Mouse (Mus musculus) embryonic facial prominence, embryonic 12.5 days (tissue): ENCODE results near the gene Il17ra. TPM values are rescaled to one million over a fixed set of nuclear protein-coding genes. Genes with fewer than 3 reads are reported as not detected.

Source experiments
- ATAC-seq: fragments of 200-750 bp; cut with Nextera tagmentation; 2 replicates; pipeline ENCODE4 v1.8.0; 2017; ENCODE audit not compliant: insufficient number of reproducible peaks, insufficient read depth, low FRiP score, low TSS enrichment
- H3K27ac ChIP-seq: fragments of 300-500 bp; sonication (generic); 2 replicates; pipeline ENCODE4 v1.5.1; 2016; ENCODE audit warnings: mild to moderate bottlenecking
- H3K27me3 ChIP-seq: fragments of 300-500 bp; sonication (generic); 2 replicates; pipeline ENCODE4 v1.6.1; 2016; ENCODE audit warnings: mild to moderate bottlenecking, moderate library complexity
- H3K36me3 ChIP-seq: fragments of 300-500 bp; sonication (generic); 2 replicates; pipeline ENCODE4 v1.6.1; 2016; ENCODE audit warnings: mild to moderate bottlenecking
- H3K4me1 ChIP-seq: fragments of 300-500 bp; sonication (generic); 2 replicates; pipeline ENCODE4 v1.6.1; 2016
- H3K4me2 ChIP-seq: fragments of 300-500 bp; sonication (generic); replicated peaks from 2 replicates; pipeline ENCODE4 v1.6.1; 2016; ENCODE audit warnings: mild to moderate bottlenecking, moderate library complexity
- H3K4me3 ChIP-seq: fragments of 300-500 bp; sonication (generic); 2 replicates; pipeline ENCODE4 v1.5.1; 2016; ENCODE audit warnings: mild to moderate bottlenecking
- H3K9ac ChIP-seq: fragments of 300-500 bp; sonication (generic); 2 replicates; pipeline ENCODE4 v1.6.1; 2016; ENCODE audit warnings: mild to moderate bottlenecking, moderate library complexity
- H3K9me3 ChIP-seq: fragments of 300-500 bp; sonication (generic); 2 replicates; pipeline ENCODE4 v1.6.1; 2016; ENCODE audit warnings: mild to moderate bottlenecking, moderate library complexity
- WGBS: fragments of 180-500 bp; shearing (Covaris S2); methylation state at CpG from one replicate; pipeline ENCODE4 v1.1.7; 2016; 5-methylcytosine and 5-hydroxymethylcytosine counted together
- polyA plus RNA-seq: library from polyadenylated mRNA; unstranded; fragments of >200 nt; fragmentation: Nextera tagmentation; extraction: Ambion mirVana; gene quantifications from 2 replicates; pipeline ENCODE4 v1.2.1, GENCODE M21; 2016

Gene Il17ra
- polyA plus RNA-seq = 4.1 and 5.6 TPM in 2 replicates

- H3K9ac ChIP-seq = peak within 1 kb of the TSS; percentile 41
- H3K4me1 ChIP-seq = peaks cover 6% of the 10 kb centered on the region
- peak within 1 kb of the TSS; percentile 25; the same call in 1 of the 2 replicates for H3K27ac ChIP-seq
- H3K36me3 ChIP-seq = no peaks in the 10 kb centered on the region
- H3K4me3 ChIP-seq = peak within 1 kb of the TSS; percentile 45
- H3K4me2 ChIP-seq = peak within 1 kb of the TSS; percentile 55
- H3K27me3 ChIP-seq = peaks cover 45% of the 10 kb centered on the region
- WGBS = 1% methylated on average over 90 of the region's 90 CpGs
- ATAC-seq = peak; percentile 83
- no peaks in the 10 kb centered on the region for H3K9me3 ChIP-seq
Measured at GRCm38 (mm10) chr6:120463086-120463871, at the start of gene Il17ra. Gene Il17ra, plus strand, starts transcription at chr6:120463247.

DNA sequence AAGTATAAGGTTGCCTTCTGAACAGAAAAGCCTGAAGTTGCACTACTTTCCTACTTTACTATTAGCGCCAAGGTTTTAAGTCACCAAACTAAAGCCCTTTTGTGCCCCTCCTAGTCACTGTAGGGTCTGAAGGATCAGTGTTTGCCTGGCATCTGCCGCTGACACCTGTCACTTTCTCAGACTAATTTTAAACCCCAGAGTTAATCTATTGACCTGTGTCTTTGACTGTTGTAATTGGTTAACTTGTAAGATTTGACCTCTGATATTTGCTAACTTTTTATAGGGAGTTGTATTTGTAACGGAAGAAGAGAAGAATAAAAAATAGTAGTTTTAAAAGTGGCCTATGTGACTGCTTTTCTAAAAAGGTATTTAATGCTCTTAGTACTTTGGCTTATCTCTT is 24.9 kb upstream of the Il17ra start:
- WGBS = 94% methylated on average over 3 of the region's 3 CpGs

GRCm38 (mm10) chr6:120442171-120442749 is 20.8 kb upstream of the Il17ra start:
- no peaks in the 10 kb centered on the region for H3K4me1 ChIP-seq
- WGBS = 91% methylated on average over 4 of the region's 4 CpGs

More for the DNA sequence above, 24.9 kb upstream of the Il17ra start:
- no peaks in the 10 kb centered on the region for H3K27me3 ChIP-seq
- H3K36me3 ChIP-seq = peaks cover 54% of the 10 kb centered on the region
- no peaks in the 10 kb centered on the region for H3K9me3 ChIP-seq
- H3K9ac ChIP-seq = no peak overlapping the region
- H3K4me3 ChIP-seq = no peak overlapping the region
- no peak overlapping the region for H3K27ac ChIP-seq
- ATAC-seq = no peak
- no peak overlapping the region for H3K4me2 ChIP-seq
- no peaks in the 10 kb centered on the region for H3K4me1 ChIP-seq

DNA sequence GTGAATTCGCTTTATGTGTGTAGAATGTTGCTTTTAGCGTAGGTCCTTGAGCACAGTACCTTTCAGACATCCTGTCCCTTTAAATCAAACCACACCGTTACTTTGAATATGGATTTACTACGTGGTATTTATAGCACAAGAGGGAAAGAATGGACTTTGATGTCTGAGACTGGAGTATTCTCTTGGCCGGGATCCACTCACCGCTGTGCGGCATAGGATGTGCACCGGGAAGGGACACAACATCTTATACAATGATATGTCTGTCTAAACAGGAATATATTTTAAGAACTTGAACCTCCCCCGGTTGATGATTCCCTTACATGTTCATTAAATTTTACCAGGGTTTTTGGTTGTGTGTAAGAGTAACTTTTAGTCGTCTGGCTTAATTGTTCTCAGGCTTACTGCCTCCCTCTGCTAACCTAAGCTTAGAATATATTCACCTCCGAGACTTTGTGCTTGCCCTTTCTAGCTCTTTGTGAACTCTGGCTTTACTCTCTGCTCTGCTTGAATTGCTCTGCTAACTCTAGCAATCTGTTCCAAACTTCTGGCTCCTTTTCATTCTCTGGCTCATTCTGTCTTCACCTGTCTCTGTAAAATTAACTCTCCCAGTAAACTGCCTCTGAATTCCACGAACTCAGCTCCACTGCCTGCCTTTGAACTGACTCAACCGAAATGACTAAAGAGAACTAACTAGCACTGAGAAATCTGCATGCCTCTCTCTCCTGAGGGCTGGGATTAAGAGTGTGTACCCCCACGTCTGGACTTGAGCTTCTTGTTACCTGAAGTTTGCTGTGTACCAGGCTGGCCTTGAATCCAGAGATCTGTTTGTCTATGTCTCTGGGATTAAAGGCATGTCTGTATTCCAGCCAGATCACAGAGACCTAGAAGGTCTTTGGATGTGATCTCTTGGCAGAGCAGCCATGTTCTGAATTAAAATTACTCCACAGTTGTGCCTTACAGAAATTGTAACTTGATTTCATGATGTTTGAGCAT is 19.4 kb upstream of the Il17ra start:
- H3K9ac ChIP-seq = no peak overlapping the region
- H3K36me3 ChIP-seq = peaks cover 32% of the 10 kb centered on the region
- WGBS = 82% methylated on average over 14 of the region's 14 CpGs
- no peaks in the 10 kb centered on the region for H3K27me3 ChIP-seq
- H3K27ac ChIP-seq = no peak overlapping the region
- H3K4me2 ChIP-seq = no peak overlapping the region
- no peak for ATAC-seq
- H3K9me3 ChIP-seq = no peaks in the 10 kb centered on the region
- H3K4me3 ChIP-seq = no peak overlapping the region
- no peaks in the 10 kb centered on the region for H3K4me1 ChIP-seq

More at GRCm38 (mm10) chr6:120442171-120442749, 20.8 kb upstream of the Il17ra start:
- Histone ChIP-seq H3K9me3 (no peaks in the 10 kb centered on the region), H3K4me2 (no peak overlapping the region), H3K9ac (no peak overlapping the region), H3K27ac (no peak overlapping the region), H3K36me3 (peaks cover 40% of the 10 kb centered on the region), H3K27me3 (no peaks in the 10 kb centered on the region), H3K4me3 (no peak overlapping the region)
- no peak for ATAC-seq

- Histone ChIP-seq H3K9ac (no peak overlapping the region), H3K4me1 (no peaks in the 10 kb centered on the region), H3K27me3 (no peaks in the 10 kb centered on the region), H3K36me3 (no peaks in the 10 kb centered on the region), H3K9me3 (no peaks in the 10 kb centered on the region), H3K4me2 (no peak overlapping the region), H3K4me3 (no peak overlapping the region), H3K27ac (no peak overlapping the region)
- no peak for ATAC-seq
- 90% methylated on average over 3 of the region's 3 CpGs for WGBS
Measured at GRCm38 (mm10) chr6:120450208-120450607, 12.8 kb upstream of the Il17ra start.

DNA sequence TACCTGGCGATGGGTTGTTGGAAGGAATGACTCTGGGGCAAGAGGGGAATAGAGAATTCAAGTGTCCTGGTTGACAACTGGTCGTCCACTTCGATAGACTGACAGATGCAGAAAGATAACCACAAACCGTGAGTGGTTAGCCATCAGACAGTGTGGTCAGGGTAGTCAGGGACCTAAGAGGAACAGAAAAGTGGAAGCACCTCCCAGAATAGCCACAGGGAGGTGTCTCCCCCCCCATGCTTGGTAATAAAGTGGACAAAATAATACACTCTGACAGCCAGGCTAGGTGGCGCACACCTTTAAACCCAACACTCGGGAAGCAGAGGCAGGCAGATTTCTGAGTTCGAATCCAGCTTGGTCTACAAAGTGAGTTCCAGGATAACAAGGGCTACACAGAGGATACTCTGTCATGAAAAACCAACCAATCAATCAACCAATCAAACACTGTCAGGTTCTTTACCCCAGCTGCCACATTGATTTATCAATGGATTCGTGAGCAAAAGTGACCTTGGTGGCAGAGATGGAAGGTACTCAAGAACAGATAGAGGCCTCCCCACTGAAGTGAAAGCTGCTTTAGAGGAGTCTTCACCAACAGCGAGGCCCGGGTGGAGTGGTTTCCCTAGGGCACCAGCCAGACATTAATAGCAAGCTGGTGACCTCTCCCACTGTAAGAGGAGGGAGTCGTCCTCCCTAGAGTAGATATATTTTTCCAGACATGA is 10.5 kb upstream of the Il17ra start:
- no peaks in the 10 kb centered on the region for H3K4me1 ChIP-seq
- H3K9me3 ChIP-seq = no peaks in the 10 kb centered on the region
- WGBS = 83% methylated on average over 11 of the region's 11 CpGs
- no peaks in the 10 kb centered on the region for H3K27me3 ChIP-seq
- H3K27ac ChIP-seq = no peak overlapping the region
- H3K9ac ChIP-seq = no peak overlapping the region
- no peak overlapping the region for H3K4me2 ChIP-seq
- H3K36me3 ChIP-seq = no peaks in the 10 kb centered on the region
- no peak overlapping the region for H3K4me3 ChIP-seq
- ATAC-seq = no peak

GRCm38 (mm10) chr6:120453103-120453445 is 10.0 kb upstream of the Il17ra start:
- Histone ChIP-seq H3K9me3 (no peaks in the 10 kb centered on the region), H3K4me2 (no peak overlapping the region), H3K4me3 (no peak overlapping the region), H3K27me3 (no peaks in the 10 kb centered on the region), H3K27ac (no peak overlapping the region), H3K9ac (no peak overlapping the region), H3K36me3 (no peaks in the 10 kb centered on the region), H3K4me1 (no peaks in the 10 kb centered on the region)
- ATAC-seq = no peak
- WGBS = 82% methylated on average over 5 of the region's 5 CpGs

GRCm38 (mm10) chr6:120453556-120453955 is 9.5 kb upstream of the Il17ra start:
- Histone ChIP-seq H3K9ac (no peak overlapping the region), H3K4me1 (no peaks in the 10 kb centered on the region), H3K9me3 (no peaks in the 10 kb centered on the region), H3K4me2 (no peak overlapping the region), H3K36me3 (no peaks in the 10 kb centered on the region), H3K27ac (no peak overlapping the region), H3K4me3 (no peak overlapping the region), H3K27me3 (no peaks in the 10 kb centered on the region)
- ATAC-seq = no peak
- WGBS = 86% methylated on average over 3 of the region's 3 CpGs

GRCm38 (mm10) chr6:120454627-120455077 is 8.4 kb upstream of the Il17ra start:
- Histone ChIP-seq H3K4me1 (no peaks in the 10 kb centered on the region), H3K9ac (no peak overlapping the region), H3K4me2 (no peak overlapping the region), H3K27ac (no peak overlapping the region), H3K4me3 (no peak overlapping the region), H3K9me3 (no peaks in the 10 kb centered on the region), H3K27me3 (no peaks in the 10 kb centered on the region), H3K36me3 (no peaks in the 10 kb centered on the region)
- no peak for ATAC-seq
- 30% methylated on average over 11 of the region's 11 CpGs for WGBS

DNA sequence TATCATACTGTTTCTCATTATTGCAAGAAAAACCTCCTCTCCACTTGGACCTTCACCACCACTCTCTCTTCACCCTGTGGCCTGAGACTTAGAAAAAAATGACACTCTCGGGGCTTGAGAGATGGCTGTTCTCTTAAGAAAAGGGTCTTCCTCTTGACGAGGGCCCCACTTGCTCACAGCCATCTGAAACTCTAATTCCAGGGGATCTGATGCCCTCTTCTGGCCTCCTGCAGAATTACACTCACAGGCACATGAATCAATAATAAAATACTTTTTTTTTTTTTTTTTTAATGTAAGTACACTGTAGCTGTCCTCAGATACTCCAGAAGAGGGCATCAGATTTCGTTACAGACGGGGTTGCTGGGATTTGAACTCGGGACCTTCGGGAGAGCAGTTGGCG is 6.0 kb upstream of the Il17ra start:
- H3K4me2 ChIP-seq = no peak overlapping the region
- no peaks in the 10 kb centered on the region for H3K4me1 ChIP-seq
- peaks cover 11% of the 10 kb centered on the region for H3K27me3 ChIP-seq
- no peak overlapping the region for H3K27ac ChIP-seq
- H3K9ac ChIP-seq = no peak overlapping the region
- 68% methylated on average over 7 of the region's 7 CpGs for WGBS
- no peak for ATAC-seq
- no peaks in the 10 kb centered on the region for H3K36me3 ChIP-seq
- H3K4me3 ChIP-seq = no peak overlapping the region
- H3K9me3 ChIP-seq = no peaks in the 10 kb centered on the region

DNA sequence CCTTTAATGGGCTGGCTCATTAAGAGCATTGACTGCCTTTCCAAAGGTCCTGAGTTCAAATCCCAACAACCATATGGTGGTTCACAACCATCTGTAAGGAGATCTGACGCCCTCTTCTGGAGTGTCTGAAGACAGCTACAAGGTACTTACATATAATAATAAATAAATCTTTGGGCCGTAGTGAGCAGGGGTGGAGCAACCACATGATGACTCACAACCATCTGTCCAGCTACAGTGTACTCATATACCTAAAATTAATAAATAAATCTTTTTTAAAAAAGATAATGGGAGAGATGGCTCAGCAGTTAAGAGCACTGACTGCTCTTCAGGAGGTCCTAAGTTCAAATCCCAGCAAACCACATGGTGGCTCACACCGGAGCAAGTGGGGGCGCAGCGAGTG is 5.3 kb upstream of the Il17ra start:
- Histone ChIP-seq H3K4me3 (no peak overlapping the region), H3K4me2 (no peak overlapping the region), H3K9me3 (no peaks in the 10 kb centered on the region), H3K4me1 (no peaks in the 10 kb centered on the region), H3K27ac (no peak overlapping the region), H3K36me3 (no peaks in the 10 kb centered on the region), H3K9ac (no peak overlapping the region), H3K27me3 (peaks cover 16% of the 10 kb centered on the region)
- ATAC-seq = no peak
- 87% methylated on average over 5 of the region's 5 CpGs for WGBS
